Mouse (Mus musculus) gastrocnemius, adult 2 months (tissue): ENCODE data around the gene Tcerg1l. TPM values are rescaled to one million over a fixed set of nuclear protein-coding genes. Genes with fewer than 3 reads are reported as not detected.

Experiments used
- DNase-seq: peaks from one replicate; pipeline ENCODE4 v3.0.0; 2022
- H3K27ac ChIP-seq: fragments of 200-600 bp; 2 replicates; pipeline ENCODE4 v1.8.1; 2022; ENCODE audit warnings: mild to moderate bottlenecking
- H3K4me3 ChIP-seq: fragments of 200-600 bp; 2 replicates; pipeline ENCODE4 v1.8.1; 2022; ENCODE audit warnings: mild to moderate bottlenecking, moderate library complexity
- CTCF ChIP-seq: fragments of 200-600 bp; IDR thresholded peaks from 2 replicates; pipeline ENCODE4 v1.8.1; 2022; ENCODE audit warnings: antibody characterized with exemption, mild to moderate bottlenecking, moderate library complexity
- intact Hi-C: fragments of 180-260 bp; cut with DNase I; formaldehyde crosslinking; loops from one replicate; pipeline ENCODE4 v1.15.1; 2025
- long read RNA-seq, 2 experiments: library from polyadenylated mRNA; stranded (forward); transcript quantifications; one replicate each; pipeline ENCODE4 v2.0.0; 2021
- total RNA-seq, 2 experiments: library from RNA; stranded (reverse); gene quantifications; 2 replicates each; pipeline ENCODE4 v1.2.3; 2021

Gene Tcerg1l
- total RNA-seq = not detected
- long read RNA-seq, experiment 1 = 0 reads
- long read RNA-seq, experiment 2 = 0 reads

GRCm38 (mm10) chr7:138397485-138398181 lies at the start of gene Tcerg1l:
Gene Tcerg1l, minus strand, starts transcription at chr7:138397730.
- H3K27ac ChIP-seq = no peak within 1 kb of the TSS
- no peak for DNase-seq
- TF ChIP-seq CTCF = no peak
- intact Hi-C loops = no loop called here
- peak within 1 kb of the TSS; percentile 50 for H3K4me3 ChIP-seq

GRCm38 (mm10) chr7:138442096-138442495 lies 44.6 kb upstream of the Tcerg1l start:
- no peak for TF ChIP-seq CTCF

GRCm38 (mm10) chr7:138432541-138432940 lies 35.0 kb upstream of the Tcerg1l start:
- Histone ChIP-seq H3K4me3 (no peak overlapping the region), H3K27ac (no peak overlapping the region)
- TF ChIP-seq CTCF = no peak
- no peak for DNase-seq
- intact Hi-C loops = no loop called here

More at GRCm38 (mm10) chr7:138442096-138442495, 44.6 kb upstream of the Tcerg1l start:
- H3K4me3 ChIP-seq = no peak overlapping the region
- H3K27ac ChIP-seq = no peak overlapping the region
- intact Hi-C loops = no loop called here
- DNase-seq = no peak

- no peak for TF ChIP-seq CTCF
- H3K4me3 ChIP-seq = no peak overlapping the region
- intact Hi-C loops = no loop called here
These were observed 33.9 kb upstream of the Tcerg1l start for GRCm38 (mm10) chr7:138431456-138431855.

GRCm38 (mm10) chr7:138429916-138430315 lies 32.4 kb upstream of the Tcerg1l start:
- no peak for TF ChIP-seq CTCF
- Histone ChIP-seq H3K27ac (no peak overlapping the region), H3K4me3 (no peak overlapping the region)
- intact Hi-C loops = loop anchor here (5.0 kb wide), 1 partner anchor 828 kb away; no protein-coding TSS in a partner anchor
- DNase-seq = no peak

More at GRCm38 (mm10) chr7:138431456-138431855, 33.9 kb upstream of the Tcerg1l start:
- H3K27ac ChIP-seq = no peak overlapping the region
- DNase-seq = no peak

- intact Hi-C loops = loop anchor here (5.0 kb wide), 1 partner anchor 827 kb away; no protein-coding TSS in a partner anchor
- no peak overlapping the region for H3K4me3 ChIP-seq
- no peak overlapping the region for H3K27ac ChIP-seq
- peak; percentile 60 for DNase-seq
- peak; percentile 63 for TF ChIP-seq CTCF
These were observed 31.3 kb upstream of the Tcerg1l start for GRCm38 (mm10) chr7:138428826-138429225.

- no peak for TF ChIP-seq CTCF
- intact Hi-C loops = loop anchor here (5.0 kb wide), 1 partner anchor 825 kb away; no protein-coding TSS in a partner anchor
These were observed 29.9 kb upstream of the Tcerg1l start for GRCm38 (mm10) chr7:138427441-138427840.

GRCm38 (mm10) chr7:138413496-138413895 lies 16.0 kb upstream of the Tcerg1l start:
- no peak for DNase-seq
- intact Hi-C loops = no loop called here
- TF ChIP-seq CTCF = no peak
- Histone ChIP-seq H3K27ac (no peak overlapping the region), H3K4me3 (no peak overlapping the region)

More at GRCm38 (mm10) chr7:138427441-138427840, 29.9 kb upstream of the Tcerg1l start:
- Histone ChIP-seq H3K4me3 (no peak overlapping the region), H3K27ac (no peak overlapping the region)
- DNase-seq = no peak

- DNase-seq = no peak
- H3K4me3 ChIP-seq = no peak overlapping the region
- no peak for TF ChIP-seq CTCF
- intact Hi-C loops = no loop called here
- H3K27ac ChIP-seq = no peak overlapping the region
These were observed 4.1 kb upstream of the Tcerg1l start for GRCm38 (mm10) chr7:138401641-138402040.

GRCm38 (mm10) chr7:138400506-138401272 lies 3.2 kb upstream of the Tcerg1l start:
- DNase-seq = no peak
- Histone ChIP-seq H3K27ac (no peak overlapping the region), H3K4me3 (no peak overlapping the region)
- intact Hi-C loops = no loop called here
- TF ChIP-seq CTCF = no peak

GRCm38 (mm10) chr7:138398182-138398793 lies 758 bp upstream of the Tcerg1l start:
- intact Hi-C loops = no loop called here
- H3K27ac ChIP-seq = no peak overlapping the region
- peak; percentile 54 for DNase-seq
- H3K4me3 ChIP-seq = peak overlapping the region; percentile 50; the same call in 1 of the 2 replicates
- TF ChIP-seq CTCF = peak; percentile 46

GRCm38 (mm10) chr7:138396863-138397484 lies 556 bp downstream of the Tcerg1l start:
- H3K4me3 ChIP-seq = peak overlapping the region; percentile 50
- DNase-seq = peak; percentile 47
- no peak overlapping the region for H3K27ac ChIP-seq
- intact Hi-C loops = no loop called here
- no peak for TF ChIP-seq CTCF
